Mouse (Mus musculus) NIH3T3 (cell line): Measurements from ENCODE around the gene Zfp536.

Source experiments
- DNase-seq: peaks from one replicate; pipeline ENCODE4 v3.0.0-alpha.2; 2012; ENCODE audit warnings: low read depth

The Zfp536 gene

DNA sequence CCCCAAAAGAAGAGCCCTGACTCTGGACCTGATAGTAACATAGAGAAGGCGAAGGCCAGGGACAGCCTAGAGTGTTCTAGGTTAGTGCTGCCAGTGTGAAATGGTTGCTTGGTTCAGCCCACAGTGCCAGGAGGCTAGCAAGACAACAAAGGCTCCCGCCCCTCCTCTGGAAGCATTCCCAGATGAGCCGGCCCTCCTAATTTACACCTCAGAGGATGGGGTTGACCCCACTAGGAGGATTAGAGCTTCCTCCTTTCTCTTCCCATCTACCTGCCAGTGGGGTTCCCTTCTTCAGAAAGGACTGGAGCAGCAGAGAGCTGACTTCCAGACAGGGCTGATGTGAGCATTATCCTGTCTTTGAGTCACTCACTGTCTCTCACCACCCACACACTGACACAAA, 219.8 kb downstream of the Zfp536 start:
- no peak for DNase-seq

GRCm38 (mm10) chr7:37552384-37552783, 221.1 kb downstream of the Zfp536 start:
- DNase-seq = no peak

GRCm38 (mm10) chr7:37548805-37549204, 224.6 kb downstream of the Zfp536 start:
- DNase-seq = no peak

- DNase-seq = no peak
These were observed 229.4 kb downstream of the Zfp536 start for GRCm38 (mm10) chr7:37544011-37544410.

GRCm38 (mm10) chr7:37542951-37543350, 230.5 kb downstream of the Zfp536 start:
- DNase-seq = no peak

GRCm38 (mm10) chr7:37531166-37531565, 242.3 kb downstream of the Zfp536 start:
- no peak for DNase-seq

DNA sequence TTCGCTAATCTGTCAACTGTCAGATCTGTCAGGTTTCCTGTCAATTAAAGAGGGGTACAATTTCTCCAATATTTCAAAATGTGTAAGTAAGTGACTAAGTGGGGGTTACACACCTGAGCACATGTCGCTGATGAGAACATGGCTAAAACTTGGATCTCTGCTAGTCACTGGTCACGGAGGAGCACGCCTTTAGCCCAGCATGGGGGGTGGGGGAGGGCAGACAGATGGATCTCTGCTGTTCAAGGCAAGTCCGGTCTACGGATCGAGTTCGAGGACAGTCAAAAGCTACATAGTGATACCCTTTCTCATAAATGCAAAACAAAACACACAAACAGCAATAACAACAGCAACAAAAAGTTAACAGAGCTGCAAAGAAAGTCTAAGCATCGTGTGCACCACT, 245.1 kb downstream of the Zfp536 start:
- no peak for DNase-seq

DNA sequence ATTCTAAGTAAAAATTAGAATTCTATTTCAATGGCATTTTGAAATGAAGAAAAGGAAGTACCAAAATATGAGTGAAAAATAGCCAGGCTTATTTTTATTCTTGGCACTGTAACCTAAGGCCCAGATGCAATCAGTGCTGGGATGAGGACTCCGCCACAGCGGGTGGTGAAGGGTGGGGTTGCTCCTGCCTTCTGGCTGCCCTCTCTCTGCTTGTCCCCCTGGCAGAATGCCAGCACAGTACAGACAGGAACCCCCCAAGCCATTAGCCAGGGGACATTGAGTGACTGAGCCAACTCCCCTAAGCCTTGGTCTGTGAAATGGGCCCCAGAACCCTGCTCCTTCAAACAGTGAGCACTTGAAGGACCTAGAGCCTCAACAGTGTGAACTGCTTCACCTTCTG, 245.6 kb downstream of the Zfp536 start:
- no peak for DNase-seq

- no peak for DNase-seq
These were observed 252.0 kb downstream of the Zfp536 start for GRCm38 (mm10) chr7:37521407-37521806.

DNA sequence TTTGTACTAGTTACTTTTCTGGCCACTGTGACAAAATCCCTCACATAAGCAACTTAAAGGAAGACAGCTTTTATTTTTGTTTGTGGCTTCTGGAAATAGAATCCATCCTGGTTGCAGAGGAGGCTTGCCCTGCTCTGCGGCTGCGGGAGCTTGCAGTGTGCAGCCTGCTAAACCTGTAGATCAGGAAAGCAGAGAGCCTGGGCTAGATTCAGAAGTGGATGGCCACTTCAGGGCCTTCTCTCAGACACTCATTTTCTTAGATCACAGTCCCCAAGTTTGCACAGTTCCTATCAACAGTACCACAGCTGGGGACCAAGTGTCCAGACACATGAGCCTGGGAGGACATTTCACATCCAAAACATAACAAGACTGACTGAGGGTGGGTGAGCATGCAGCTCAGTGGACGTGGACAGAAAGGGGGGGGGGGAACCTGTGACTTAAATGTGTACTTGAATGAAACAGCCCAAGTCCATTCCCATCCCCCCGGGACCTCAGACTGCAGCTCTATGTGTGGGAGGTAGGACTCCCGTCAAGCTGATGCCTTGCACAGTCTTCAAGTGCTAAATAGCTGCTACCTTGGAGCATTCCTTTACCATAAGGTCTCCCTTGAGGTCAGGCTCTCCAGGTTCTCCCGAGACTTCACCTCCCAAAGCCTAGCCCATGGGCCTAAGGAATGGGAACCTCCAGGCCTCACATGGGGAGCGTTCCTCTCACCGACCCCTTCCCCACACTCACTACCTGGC, 262.3 kb downstream of the Zfp536 start:
- no peak for DNase-seq

DNA sequence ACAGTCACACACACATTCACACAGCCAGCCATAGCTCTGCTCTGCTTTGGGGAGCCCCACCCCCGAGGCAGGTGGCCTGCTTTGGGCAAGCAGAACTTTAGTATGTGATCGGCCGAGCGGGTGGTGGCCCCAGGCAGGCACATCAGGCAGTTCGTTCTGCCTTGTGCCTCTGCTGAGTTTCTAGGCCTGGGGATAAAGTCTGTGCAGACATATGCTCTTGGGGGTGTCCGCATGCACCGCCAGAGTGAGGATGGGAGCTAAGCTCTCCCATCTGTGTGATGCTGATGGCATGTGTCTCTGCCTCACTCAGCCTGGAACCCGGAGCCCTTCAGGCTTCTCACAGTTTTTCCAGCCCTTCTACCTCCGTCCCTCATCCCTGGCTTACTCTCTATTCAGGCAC, 263.7 kb downstream of the Zfp536 start:
- no peak for DNase-seq

- DNase-seq = no peak
These were observed 267.9 kb downstream of the Zfp536 start for GRCm38 (mm10) chr7:37505548-37505947.

GRCm38 (mm10) chr7:37505096-37505495, 268.3 kb downstream of the Zfp536 start:
- DNase-seq = no peak

- DNase-seq = no peak
These were observed 274.6 kb downstream of the Zfp536 start for GRCm38 (mm10) chr7:37498881-37499280.

DNA sequence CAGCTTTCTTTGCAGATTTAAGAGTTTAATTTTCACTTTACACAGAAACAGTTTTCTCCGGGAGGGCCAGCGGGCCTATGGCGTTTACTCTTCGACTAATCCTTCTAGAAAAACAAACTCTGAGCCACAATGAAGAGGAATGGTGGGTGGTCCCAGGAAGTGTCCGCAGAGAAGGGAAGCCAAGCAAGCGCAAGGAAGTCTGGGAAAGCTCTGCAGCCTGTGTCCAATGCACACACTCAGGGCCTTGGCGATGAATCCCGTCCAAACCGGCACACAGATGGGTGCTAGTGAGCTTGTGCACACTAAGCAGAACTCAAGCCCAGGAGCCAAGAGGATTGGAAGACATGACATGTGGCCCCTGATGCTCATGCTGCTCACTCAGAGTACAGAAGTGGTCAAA, 276.9 kb downstream of the Zfp536 start:
- no peak for DNase-seq

- DNase-seq = no peak
These were observed 283.1 kb downstream of the Zfp536 start for GRCm38 (mm10) chr7:37490312-37490711.

DNA sequence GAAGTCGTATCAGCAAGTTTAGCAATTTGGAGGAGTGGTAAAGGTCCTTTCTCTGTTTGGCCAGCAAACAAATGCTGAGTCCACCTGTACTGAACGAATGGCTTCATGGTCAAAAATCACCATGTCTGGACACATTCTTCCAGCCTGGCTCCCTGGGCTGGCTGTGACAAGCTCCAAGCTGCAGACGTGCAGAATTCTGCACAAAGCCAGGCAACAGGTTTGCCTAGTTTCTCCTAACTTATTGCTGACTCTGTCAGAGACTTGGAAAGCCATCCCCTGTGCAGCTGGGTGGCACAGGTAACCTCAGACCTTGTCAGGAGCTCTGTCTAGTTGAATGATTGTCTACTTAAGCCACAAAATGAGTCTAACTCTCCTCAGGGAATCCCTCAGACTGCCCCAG, 288.5 kb downstream of the Zfp536 start:
- DNase-seq = no peak

- DNase-seq = peak; percentile 25
These were observed 290.9 kb downstream of the Zfp536 start for GRCm38 (mm10) chr7:37482564-37482963.

DNA sequence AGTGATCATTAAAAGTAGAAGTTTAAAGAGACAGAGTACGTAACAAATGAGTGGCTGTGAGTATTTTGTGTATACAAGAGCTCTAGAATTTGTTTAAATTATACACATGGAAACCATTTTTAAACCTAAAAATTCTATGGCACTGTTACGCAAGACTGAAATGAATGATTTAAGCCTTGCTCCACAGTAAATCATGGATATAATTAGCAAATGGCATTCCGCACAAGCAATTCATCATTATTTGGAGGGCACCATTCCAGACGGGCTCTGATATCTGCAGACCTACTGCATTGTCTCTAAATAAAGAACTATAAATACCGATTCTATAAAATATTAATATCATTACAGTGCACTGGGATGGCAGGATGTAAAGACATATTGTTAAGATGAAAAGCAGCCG, 292.3 kb downstream of the Zfp536 start:
- DNase-seq = no peak

- no peak for DNase-seq
These were observed 296.1 kb downstream of the Zfp536 start for GRCm38 (mm10) chr7:37477309-37477708.

- no peak for DNase-seq
These were observed 298.0 kb downstream of the Zfp536 start for GRCm38 (mm10) chr7:37475485-37475884.

GRCm38 (mm10) chr7:37474284-37474683, 299.2 kb downstream of the Zfp536 start:
- no peak for DNase-seq

- DNase-seq = no peak
These were observed 299.9 kb downstream of the Zfp536 start for GRCm38 (mm10) chr7:37473311-37474084.

DNA sequence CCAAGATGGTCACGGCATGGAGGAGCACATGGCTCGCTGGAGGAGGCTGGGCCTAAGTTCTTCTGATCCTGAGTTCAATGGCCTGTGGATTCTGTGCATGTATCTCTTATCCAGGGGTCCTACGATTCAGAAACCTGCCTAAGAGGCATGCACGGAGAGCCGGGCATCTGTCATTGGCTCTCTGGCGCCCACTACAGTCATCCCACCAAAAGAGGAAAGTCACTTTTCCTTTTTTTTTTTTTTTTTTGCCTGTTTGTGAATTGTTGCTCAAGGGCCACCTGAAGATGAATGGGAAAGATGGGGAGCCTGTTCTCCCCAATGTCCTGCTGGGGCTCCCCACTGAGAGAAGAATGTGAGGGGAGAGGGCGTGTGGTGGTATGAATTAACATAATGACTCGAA, 301.7 kb downstream of the Zfp536 start:
- no peak for DNase-seq
